Mouse (Mus musculus): Measurements from ENCODE around the gene Sh3tc1.

The Sh3tc1 gene

GRCm38 (mm10) chr5:35739536-35740278 is at the start of gene Sh3tc1:
Sh3tc1 (minus strand) TSS chr5:35739987.
- no peak for DNase-seq (ENCODE audit: extremely low spot score, low spot score)

- no peak for DNase-seq (ENCODE audit: extremely low spot score, low spot score)
Measured at GRCm38 (mm10) chr5:35788719-35789118, 48.9 kb upstream of the Sh3tc1 start.

GRCm38 (mm10) chr5:35787847-35788246 is 48.1 kb upstream of the Sh3tc1 start:
- no peak for DNase-seq (ENCODE audit: extremely low spot score, low spot score)

- no peak for DNase-seq (ENCODE audit: extremely low spot score, low spot score)
Measured at GRCm38 (mm10) chr5:35785853-35786252, 46.1 kb upstream of the Sh3tc1 start.

- no peak for DNase-seq (ENCODE audit: extremely low spot score, low spot score)
Measured at GRCm38 (mm10) chr5:35782648-35783180, 42.9 kb upstream of the Sh3tc1 start.

- DNase-seq (ENCODE audit: extremely low spot score, low spot score), result no peak
Measured at GRCm38 (mm10) chr5:35781116-35781515, 41.3 kb upstream of the Sh3tc1 start.

- no peak for DNase-seq (ENCODE audit: extremely low spot score, low spot score)
Measured at GRCm38 (mm10) chr5:35774137-35774424, 34.3 kb upstream of the Sh3tc1 start.

- DNase-seq (ENCODE audit: extremely low spot score, low spot score), result no peak
Measured at GRCm38 (mm10) chr5:35773274-35774136, 33.7 kb upstream of the Sh3tc1 start.

GRCm38 (mm10) chr5:35770891-35771663 is 31.3 kb upstream of the Sh3tc1 start:
- DNase-seq (ENCODE audit: extremely low spot score, low spot score), result no peak

- DNase-seq (ENCODE audit: extremely low spot score, low spot score), result no peak
Measured at GRCm38 (mm10) chr5:35770246-35770645, 30.5 kb upstream of the Sh3tc1 start.

GRCm38 (mm10) chr5:35768997-35769396 is 29.2 kb upstream of the Sh3tc1 start:
- no peak for DNase-seq (ENCODE audit: extremely low spot score, low spot score)

- no peak for DNase-seq (ENCODE audit: extremely low spot score, low spot score)
Measured at GRCm38 (mm10) chr5:35768525-35768924, 28.7 kb upstream of the Sh3tc1 start.

GRCm38 (mm10) chr5:35765909-35766308 is 26.1 kb upstream of the Sh3tc1 start:
- no peak for DNase-seq (ENCODE audit: extremely low spot score, low spot score)

- no peak for DNase-seq (ENCODE audit: extremely low spot score, low spot score)
Measured at GRCm38 (mm10) chr5:35762850-35763249, 23.1 kb upstream of the Sh3tc1 start.

GRCm38 (mm10) chr5:35762388-35762787 is 22.6 kb upstream of the Sh3tc1 start:
- DNase-seq (ENCODE audit: extremely low spot score, low spot score), result no peak

GRCm38 (mm10) chr5:35761323-35761722 is 21.5 kb upstream of the Sh3tc1 start:
- DNase-seq (ENCODE audit: extremely low spot score, low spot score), result no peak

GRCm38 (mm10) chr5:35758081-35759053 is 18.6 kb upstream of the Sh3tc1 start:
- peak; percentile 36 for DNase-seq (ENCODE audit: extremely low spot score, low spot score)

GRCm38 (mm10) chr5:35757639-35758001 is 17.8 kb upstream of the Sh3tc1 start, which contains the start of gene Ablim2:
Ablim2 (plus strand) TSS chr5:35757880.
- peak; percentile 95 for DNase-seq (ENCODE audit: extremely low spot score, low spot score)

GRCm38 (mm10) chr5:35756997-35757638 is 17.3 kb upstream of the Sh3tc1 start:
- DNase-seq (ENCODE audit: extremely low spot score, low spot score), result no peak

GRCm38 (mm10) chr5:35756020-35756419 is 16.2 kb upstream of the Sh3tc1 start:
- DNase-seq (ENCODE audit: extremely low spot score, low spot score), result no peak
